Mouse (Mus musculus): ENCODE data around the gene Dhrs4.

The Dhrs4 gene

GRCm38 (mm10) chr14:55478651-55479599, at the start of gene Dhrs4:
Gene Dhrs4 (plus strand): TSS chr14:55478758.
- in situ Hi-C loops (cut with MboI, MseI), result no loop called here

GRCm38 (mm10) chr14:55430255-55430654, 48.3 kb upstream of the Dhrs4 start:
- in situ Hi-C loops (cut with MboI, MseI), result loop anchor here in 1 of 2 experiments (25.0 kb wide), 1 partner anchor 293 kb away; no protein-coding TSS in a partner anchor

- in situ Hi-C loops (cut with MboI, MseI), result loop anchor here in 1 of 2 experiments (25.0 kb wide), 1 partner anchor 296 kb away; no protein-coding TSS in a partner anchor
Observed at GRCm38 (mm10) chr14:55433052-55433451, 45.5 kb upstream of the Dhrs4 start.

- in situ Hi-C loops (cut with MboI, MseI), result loop anchor here (5.0 to 25.0 kb wide), 3 partner anchors 163 to 298 kb away; no protein-coding TSS in a partner anchor
Observed at GRCm38 (mm10) chr14:55434825-55435224, 43.7 kb upstream of the Dhrs4 start.

DNA sequence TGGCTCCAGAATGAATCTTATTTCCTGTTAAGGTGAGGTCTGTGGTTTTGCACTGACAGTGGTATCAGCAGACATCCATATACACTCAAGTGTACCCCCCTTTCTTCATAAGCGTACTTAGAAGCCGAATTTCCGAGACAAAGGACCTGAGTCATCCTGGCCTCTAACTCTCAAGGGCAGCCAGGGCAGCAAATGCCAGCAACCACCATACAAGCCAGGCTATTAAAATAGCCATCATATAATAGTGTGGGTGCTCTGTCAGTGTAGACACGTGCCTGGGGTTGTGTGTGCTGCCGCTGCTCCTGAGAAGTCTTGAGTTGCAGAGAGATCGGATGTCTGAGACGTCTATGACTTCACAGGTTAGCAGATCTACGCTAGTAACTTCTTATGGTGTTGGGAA, 41.4 kb upstream of the Dhrs4 start:
- in situ Hi-C loops (cut with MboI, MseI), result loop anchor here (5.0 to 25.0 kb wide), 3 partner anchors 165 to 300 kb away; no protein-coding TSS in a partner anchor

DNA sequence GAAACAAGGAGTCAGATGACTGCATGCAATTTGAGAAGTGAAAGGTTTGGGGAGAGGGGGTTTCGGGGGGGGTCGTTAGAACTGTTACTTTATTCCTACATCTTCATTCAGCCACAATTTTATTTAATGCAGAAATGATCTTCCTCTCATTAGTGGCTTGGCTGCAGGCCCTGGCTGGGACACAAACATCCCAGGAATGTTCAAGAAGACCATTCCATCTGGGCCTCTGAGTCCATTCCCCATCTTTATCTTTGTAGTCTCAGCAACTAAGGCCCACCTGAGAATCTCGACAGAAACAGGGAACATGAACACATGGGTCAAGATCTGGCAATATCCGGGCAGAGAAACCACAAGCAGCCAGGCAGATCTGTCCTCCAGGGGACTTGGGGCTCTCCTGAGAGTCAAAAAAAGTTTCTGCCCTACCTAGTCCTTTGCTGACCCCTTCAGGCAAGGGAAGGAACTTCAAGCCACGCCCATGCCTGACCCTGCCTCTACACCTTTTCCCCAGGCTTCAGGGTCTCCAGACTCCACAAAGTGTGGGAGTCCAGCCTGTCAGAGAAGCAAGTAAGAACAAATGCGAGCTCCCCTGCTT, 40.3 kb upstream of the Dhrs4 start:
- in situ Hi-C loops (cut with MboI, MseI), result loop anchor here (5.0 to 25.0 kb wide), 3 partner anchors 166 to 301 kb away; no protein-coding TSS in a partner anchor

- in situ Hi-C loops (cut with MboI, MseI), result loop anchor here in 1 of 2 experiments (10.0 kb wide), 1 partner anchor 1627 kb away; no protein-coding TSS in a partner anchor
Observed at GRCm38 (mm10) chr14:55457693-55458092, 20.9 kb upstream of the Dhrs4 start.

- in situ Hi-C loops (cut with MboI, MseI), result loop anchor here in 1 of 2 experiments (10.0 kb wide), 1 partner anchor 1627 kb away; no protein-coding TSS in a partner anchor
Observed at GRCm38 (mm10) chr14:55458273-55458672, 20.3 kb upstream of the Dhrs4 start.

DNA sequence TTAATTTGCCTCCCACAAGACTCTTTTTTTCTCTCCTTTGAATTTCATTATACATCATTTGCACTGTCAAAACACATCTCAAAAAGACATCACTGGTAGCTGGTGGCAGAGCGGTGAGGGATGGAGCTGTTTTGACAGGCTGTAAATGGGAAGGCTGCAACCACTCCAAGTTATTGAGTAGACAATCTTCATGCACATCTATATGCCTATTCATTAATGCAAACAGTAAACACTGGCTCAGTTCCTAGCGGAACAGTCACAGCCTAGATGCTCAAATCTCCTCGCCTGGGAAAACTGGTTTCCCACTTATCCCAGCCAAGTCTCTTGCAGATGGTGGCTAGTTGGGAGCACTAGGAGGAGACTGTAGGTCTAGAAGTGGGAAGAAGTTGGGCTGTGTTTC, 19.8 kb upstream of the Dhrs4 start:
- in situ Hi-C loops (cut with MboI, MseI), result loop anchor here in 1 of 2 experiments (10.0 kb wide), 1 partner anchor 1626 kb away; no protein-coding TSS in a partner anchor

- in situ Hi-C loops (cut with MboI, MseI), result loop anchor here in 1 of 2 experiments (10.0 kb wide), 1 partner anchor 1625 kb away; no protein-coding TSS in a partner anchor
Observed at GRCm38 (mm10) chr14:55459796-55460195, 18.8 kb upstream of the Dhrs4 start.

DNA sequence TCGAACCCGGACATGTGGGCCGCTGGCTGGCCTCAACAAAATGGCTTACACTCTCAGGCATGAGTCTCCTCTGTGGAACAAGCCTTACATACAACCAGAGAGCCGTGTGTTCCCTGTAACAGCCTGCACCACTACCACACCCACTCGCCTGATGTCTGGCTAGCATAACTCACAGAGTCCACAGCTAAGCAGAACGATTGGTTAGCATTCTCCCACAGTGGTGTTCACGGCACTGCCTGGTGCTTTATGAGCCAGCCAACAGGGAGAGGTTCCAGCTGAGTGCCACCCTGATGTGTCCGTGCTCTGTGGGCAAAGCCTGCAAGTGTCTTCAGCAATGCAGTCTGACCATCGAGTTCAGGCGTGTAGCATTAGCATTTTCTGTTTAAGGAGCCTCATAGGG, 18.3 kb upstream of the Dhrs4 start:
- in situ Hi-C loops (cut with MboI, MseI), result no loop called here

GRCm38 (mm10) chr14:55461757-55462156, 16.8 kb upstream of the Dhrs4 start:
- in situ Hi-C loops (cut with MboI, MseI), result no loop called here

DNA sequence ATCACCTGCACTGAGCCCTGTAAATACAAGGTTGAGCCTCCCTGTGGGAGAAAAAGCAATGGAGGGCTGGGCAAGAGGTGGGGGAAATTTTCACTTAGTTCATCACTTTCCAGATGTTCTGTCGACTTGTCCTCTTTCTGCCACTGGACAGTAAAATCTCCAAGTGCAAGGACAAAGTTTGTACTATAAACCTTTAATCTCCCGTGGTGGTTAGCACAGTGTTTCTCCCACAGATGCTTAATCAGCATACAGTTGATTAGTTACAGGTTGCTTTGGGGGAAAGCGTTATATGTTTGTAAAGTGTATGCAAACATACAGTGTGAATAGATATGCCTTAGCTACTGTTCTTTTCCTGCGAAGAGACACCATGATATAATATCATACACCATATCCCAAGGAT, 12.1 kb upstream of the Dhrs4 start:
- in situ Hi-C loops (cut with MboI, MseI), result no loop called here

- in situ Hi-C loops (cut with MboI, MseI), result no loop called here
Observed at GRCm38 (mm10) chr14:55467108-55467507, 11.4 kb upstream of the Dhrs4 start.

- in situ Hi-C loops (cut with MboI, MseI), result no loop called here
Observed at GRCm38 (mm10) chr14:55468301-55468741, 10.2 kb upstream of the Dhrs4 start.

DNA sequence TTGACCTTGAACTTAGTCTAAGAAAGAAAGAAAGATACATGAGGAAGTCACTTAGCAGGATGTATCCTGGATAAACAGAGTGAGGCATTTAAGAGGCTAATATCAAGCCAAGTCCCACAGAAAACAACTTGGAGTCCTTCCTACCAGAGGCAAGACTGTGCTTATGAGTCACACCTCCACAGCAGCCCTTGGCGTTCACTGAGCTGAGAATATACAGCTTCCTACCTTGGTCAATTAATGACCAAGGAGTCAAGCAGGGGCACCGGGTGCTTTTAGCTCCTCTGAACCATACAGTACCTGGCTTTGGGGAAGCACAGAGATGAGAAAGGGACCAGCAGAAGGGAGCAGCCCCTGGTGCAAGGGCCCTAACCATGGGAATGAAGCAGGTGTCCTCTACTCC, 9.5 kb upstream of the Dhrs4 start:
- in situ Hi-C loops (cut with MboI, MseI), result no loop called here

DNA sequence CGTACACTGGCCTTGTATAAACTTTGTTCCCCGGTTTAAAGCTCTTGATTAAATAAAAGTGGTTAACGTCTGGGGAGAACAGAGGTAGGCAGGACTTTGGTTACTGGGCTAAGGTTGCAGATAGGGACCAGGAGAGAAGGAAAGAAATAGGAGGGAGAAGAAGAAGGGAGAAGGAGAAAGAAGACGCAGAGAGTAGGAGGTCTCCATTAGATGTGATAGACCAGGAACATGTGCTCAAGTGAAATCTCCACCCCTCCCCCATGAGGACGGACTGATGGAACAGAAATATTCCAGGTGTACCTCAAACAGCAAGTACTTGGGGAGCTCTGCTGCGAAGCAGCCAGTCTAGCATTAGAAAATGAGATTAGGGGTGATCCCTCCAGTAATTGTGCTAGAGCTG, 8.7 kb upstream of the Dhrs4 start:
- in situ Hi-C loops (cut with MboI, MseI), result no loop called here

GRCm38 (mm10) chr14:55470806-55471205, 7.8 kb upstream of the Dhrs4 start:
- in situ Hi-C loops (cut with MboI, MseI), result no loop called here

DNA sequence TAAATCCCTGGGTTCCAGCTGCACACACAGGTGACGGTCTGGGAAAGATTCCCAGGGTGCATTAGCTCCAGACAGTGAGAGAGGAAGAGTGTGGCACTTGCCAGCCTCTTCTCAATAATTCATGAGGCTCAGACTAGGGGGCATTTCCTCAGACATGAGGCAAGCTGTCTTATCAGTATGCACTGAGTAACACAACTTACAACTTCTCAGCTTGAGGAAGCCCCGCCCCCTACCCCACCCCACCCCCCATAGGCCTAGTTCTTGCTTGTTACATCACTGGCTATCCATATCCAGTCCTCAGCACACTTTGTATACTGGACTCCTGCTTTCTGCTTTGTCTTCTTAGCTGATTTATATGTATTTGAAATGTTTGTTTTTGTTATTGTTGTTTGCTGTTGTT, 2.9 kb upstream of the Dhrs4 start:
- in situ Hi-C loops (cut with MboI, MseI), result no loop called here

- in situ Hi-C loops (cut with MboI, MseI), result no loop called here
Observed at GRCm38 (mm10) chr14:55477421-55477820, 1.1 kb upstream of the Dhrs4 start.

DNA sequence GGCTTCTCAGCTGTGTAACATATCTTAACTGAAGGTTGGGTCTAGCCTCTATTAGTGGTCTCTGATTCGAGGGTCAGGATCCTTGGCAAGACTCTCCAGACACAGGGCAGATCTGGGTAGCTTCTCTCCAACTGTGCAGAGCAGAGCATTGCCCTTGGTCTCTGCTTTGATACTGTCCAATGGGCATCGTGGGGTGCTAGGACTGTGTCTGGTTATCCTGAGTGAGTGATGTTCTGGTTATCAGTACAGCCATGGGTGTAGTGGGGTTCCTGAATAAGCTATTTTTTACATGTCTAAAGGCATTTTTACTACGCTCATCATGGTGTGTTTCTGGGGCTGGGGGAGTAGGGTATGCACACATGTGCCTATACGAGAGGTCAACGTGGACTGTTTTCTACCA, 729 bp upstream of the Dhrs4 start:
- in situ Hi-C loops (cut with MboI, MseI), result no loop called here

DNA sequence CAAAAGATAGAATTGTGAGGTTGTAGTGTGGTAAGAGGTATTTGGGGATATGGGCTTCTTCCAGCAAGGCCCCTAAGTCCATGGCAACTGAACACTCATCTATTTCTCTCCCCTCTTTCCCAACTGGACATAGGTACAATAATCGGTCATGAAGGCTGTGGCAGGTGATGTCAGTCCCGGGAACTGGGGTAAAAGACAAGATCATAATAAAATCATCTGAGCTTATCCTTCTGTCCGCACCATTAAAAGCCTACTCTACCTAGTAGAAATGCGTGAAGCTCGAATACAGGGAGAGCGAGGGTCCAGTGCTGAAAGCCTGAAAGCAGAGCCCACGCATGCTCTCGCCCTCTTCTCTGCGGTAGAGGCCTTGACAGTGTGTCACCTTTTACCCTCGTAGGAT, 1.1 kb downstream of the Dhrs4 start:
- in situ Hi-C loops (cut with MboI, MseI), result no loop called here

All from T-helper 17 cell (primary cell).